Mouse (Mus musculus) spleen, adult 2 months (tissue): ENCODE results near the gene Adgrg5.

Experiments
- CTCF ChIP-seq: fragments of 200-500 bp; IDR thresholded peaks from 2 replicates; pipeline ENCODE4 v1.5.1; 2011; ENCODE audit warnings: mild to moderate bottlenecking, inconsistent platforms; ENCODE audit not compliant: insufficient read depth, insufficient read length, insufficient replicate concordance; ENCODE audit errors: extremely low read depth
- POLR2A ChIP-seq: fragments of 200-500 bp; IDR thresholded peaks from 2 replicates; pipeline ENCODE4 v1.6.1; 2011; ENCODE audit warnings: low read depth, low read length, inconsistent platforms

DNA sequence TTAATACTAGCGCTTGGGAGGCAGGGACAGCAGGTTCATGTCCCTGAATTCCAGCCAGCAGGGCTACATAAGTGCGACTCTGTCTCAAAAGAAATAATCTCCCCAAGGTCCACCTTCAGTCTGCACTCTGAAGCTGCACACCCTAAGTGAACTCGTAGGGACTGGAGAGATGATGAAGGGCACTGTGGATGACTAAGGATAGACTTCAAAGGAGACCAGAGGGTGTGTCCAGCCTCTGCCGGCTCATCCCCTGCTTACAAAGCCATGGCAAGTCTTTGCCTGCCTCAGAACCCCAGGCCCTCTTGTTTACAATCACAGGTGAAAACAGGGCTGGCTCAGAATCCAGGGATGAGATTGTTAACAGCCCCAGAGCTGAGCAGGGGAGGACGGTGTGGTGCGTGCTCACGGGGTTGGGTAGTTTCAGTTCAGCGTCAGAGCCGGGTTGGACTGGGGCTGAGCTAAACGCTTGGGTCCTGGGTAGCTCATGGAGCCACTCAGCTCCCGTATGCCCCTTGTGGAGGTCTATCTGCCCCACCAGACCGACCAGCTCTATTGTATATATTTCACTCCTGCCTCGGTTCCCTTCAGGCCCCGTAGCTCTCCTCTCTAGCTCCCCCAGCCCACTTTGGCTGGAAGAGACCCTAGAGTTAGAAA lies 35.0 kb upstream of the Adgrg5 start:
- TF ChIP-seq POLR2A = no peak
- TF ChIP-seq CTCF = no peak
